Mouse (Mus musculus): ENCODE measurements at regions not wholly inside any gene's neighbourhood (a gene's known extent, or its start where the extent isn't known, plus 50 kb on each side); places are given as distances from the start of the nearest gene placed in this dataset.

DNA sequence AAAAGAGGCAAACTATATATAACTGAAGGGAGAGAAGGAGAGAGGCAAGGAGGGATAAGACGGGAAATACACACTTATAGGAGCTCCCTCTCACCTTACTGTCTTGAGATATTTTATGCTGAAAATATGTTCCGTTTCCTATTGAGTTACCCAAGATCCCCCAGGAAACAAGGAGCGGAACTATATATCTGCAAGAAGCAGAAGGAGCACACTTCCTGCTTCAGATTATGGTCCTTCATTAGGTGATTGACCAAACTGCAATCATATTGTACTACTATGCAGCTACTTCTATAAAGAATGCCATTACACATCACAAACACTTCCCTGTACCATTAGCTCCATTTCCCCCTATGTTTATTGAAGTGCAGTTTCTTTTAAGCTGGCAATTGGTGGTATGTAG lies 304.9 kb upstream of the Gm21798 start:
- Histone ChIP-seq H3K9me3 (ENCODE audit: control insufficient read depth, low read length) (no peaks in the 10 kb centered on the region), H3K27ac (ENCODE audit: low read depth, low read length) (no peak overlapping the region), H3K4me2 (ENCODE audit: low read depth, low read length) (no peak overlapping the region), H3K9ac (replicated peaks; ENCODE audit: low read depth, low read length) (no peak overlapping the region), H3K27me3 (ENCODE audit: control insufficient read depth, insufficient read depth, low read length) (no peaks in the 10 kb centered on the region), H3K36me3 (ENCODE audit: control insufficient read depth, insufficient read depth, low read length) (no peaks in the 10 kb centered on the region), H3K4me1 (ENCODE audit: control insufficient read depth, insufficient read depth, low read length) (no peaks in the 10 kb centered on the region), H3K4me3 (ENCODE audit: low read depth, low read length) (no peak overlapping the region)
- no peak for ATAC-seq (ENCODE audit: low read depth)
- 87% methylated on average over 3 of the region's 3 CpGs for WGBS

- no peak for ATAC-seq (ENCODE audit: low read depth)
Observed at GRCm38 (mm10) chr15:64513501-64514097, 303.9 kb upstream of the Gm21798 start.

GRCm38 (mm10) chr15:64515179-64515578 lies 302.3 kb upstream of the Gm21798 start:
- Histone ChIP-seq H3K4me2 (ENCODE audit: low read depth, low read length) (no peak overlapping the region), H3K27ac (ENCODE audit: low read depth, low read length) (no peak overlapping the region), H3K9me3 (ENCODE audit: control insufficient read depth, low read length) (no peaks in the 10 kb centered on the region), H3K4me3 (ENCODE audit: low read depth, low read length) (no peak overlapping the region), H3K4me1 (ENCODE audit: control insufficient read depth, insufficient read depth, low read length) (no peaks in the 10 kb centered on the region), H3K27me3 (ENCODE audit: control insufficient read depth, insufficient read depth, low read length) (no peaks in the 10 kb centered on the region), H3K36me3 (ENCODE audit: control insufficient read depth, insufficient read depth, low read length) (no peaks in the 10 kb centered on the region), H3K9ac (replicated peaks; ENCODE audit: low read depth, low read length) (no peak overlapping the region)
- no peak for ATAC-seq (ENCODE audit: low read depth)

More at GRCm38 (mm10) chr15:64513501-64514097, 303.9 kb upstream of the Gm21798 start:
- H3K9me3 ChIP-seq (ENCODE audit: control insufficient read depth, low read length): no peaks in the 10 kb centered on the region
- H3K27ac ChIP-seq (ENCODE audit: low read depth, low read length): no peak overlapping the region
- no peak overlapping the region for H3K4me3 ChIP-seq (ENCODE audit: low read depth, low read length)
- H3K4me1 ChIP-seq (ENCODE audit: control insufficient read depth, insufficient read depth, low read length): no peaks in the 10 kb centered on the region
- H3K27me3 ChIP-seq (ENCODE audit: control insufficient read depth, insufficient read depth, low read length): no peaks in the 10 kb centered on the region
- H3K36me3 ChIP-seq (ENCODE audit: control insufficient read depth, insufficient read depth, low read length): no peaks in the 10 kb centered on the region
- H3K9ac ChIP-seq (replicated peaks; ENCODE audit: low read depth, low read length): no peak overlapping the region
- no peak overlapping the region for H3K4me2 ChIP-seq (ENCODE audit: low read depth, low read length)

DNA sequence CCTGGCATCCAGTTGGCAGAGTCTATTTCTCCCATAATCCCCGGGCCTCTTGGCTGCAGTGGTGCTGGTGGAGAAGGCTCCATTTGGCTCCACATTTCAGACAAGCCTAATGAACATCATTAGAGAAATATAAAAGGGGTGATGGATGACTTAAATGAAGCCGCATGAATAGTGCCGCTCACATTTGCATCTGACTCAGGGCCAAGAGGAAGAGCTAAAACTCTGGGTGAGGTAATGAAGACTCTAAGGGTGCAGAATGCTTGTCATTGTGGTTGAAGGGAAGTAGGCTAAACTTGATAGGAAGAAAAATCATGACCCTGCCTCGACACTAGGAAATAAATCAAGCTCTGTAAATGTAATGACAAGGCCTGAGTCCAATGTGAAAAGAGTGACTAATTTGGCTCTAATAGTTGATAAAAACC lies 298.3 kb upstream of the Gm21798 start:
- Histone ChIP-seq H3K27ac (ENCODE audit: low read depth, low read length) (no peak overlapping the region), H3K4me3 (ENCODE audit: low read depth, low read length) (no peak overlapping the region), H3K4me1 (ENCODE audit: control insufficient read depth, insufficient read depth, low read length) (no peaks in the 10 kb centered on the region), H3K9ac (replicated peaks; ENCODE audit: low read depth, low read length) (no peak overlapping the region), H3K36me3 (ENCODE audit: control insufficient read depth, insufficient read depth, low read length) (no peaks in the 10 kb centered on the region), H3K9me3 (ENCODE audit: control insufficient read depth, low read length) (no peaks in the 10 kb centered on the region), H3K4me2 (ENCODE audit: low read depth, low read length) (no peak overlapping the region), H3K27me3 (ENCODE audit: control insufficient read depth, insufficient read depth, low read length) (no peaks in the 10 kb centered on the region)
- 42% methylated on average over 4 of the region's 4 CpGs for WGBS
- ATAC-seq (ENCODE audit: low read depth): peak; percentile 84

DNA sequence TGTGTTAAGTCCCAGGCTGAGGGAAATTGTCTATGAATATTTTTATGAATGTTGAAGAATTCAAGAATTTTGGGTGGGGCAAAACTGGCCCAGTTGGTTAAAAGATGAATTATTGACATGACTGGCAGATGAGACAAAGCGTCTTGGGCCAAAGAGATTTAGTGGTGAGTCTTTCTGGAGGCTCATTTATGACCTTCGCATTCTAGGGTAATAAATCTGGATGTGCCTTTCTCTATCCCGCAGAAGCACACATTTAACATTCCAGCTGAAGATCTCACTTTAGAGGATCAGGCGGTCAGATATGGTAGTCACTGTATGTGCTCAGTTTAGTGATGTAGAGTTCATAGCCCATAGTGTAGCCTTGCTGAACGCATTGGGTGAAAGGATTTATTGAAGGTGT lies 296.9 kb upstream of the Gm21798 start:
- Histone ChIP-seq H3K9ac (replicated peaks; ENCODE audit: low read depth, low read length) (no peak overlapping the region), H3K4me1 (ENCODE audit: control insufficient read depth, insufficient read depth, low read length) (no peaks in the 10 kb centered on the region), H3K4me3 (ENCODE audit: low read depth, low read length) (no peak overlapping the region), H3K9me3 (ENCODE audit: control insufficient read depth, low read length) (no peaks in the 10 kb centered on the region), H3K27me3 (ENCODE audit: control insufficient read depth, insufficient read depth, low read length) (no peaks in the 10 kb centered on the region), H3K27ac (ENCODE audit: low read depth, low read length) (no peak overlapping the region), H3K36me3 (ENCODE audit: control insufficient read depth, insufficient read depth, low read length) (no peaks in the 10 kb centered on the region), H3K4me2 (ENCODE audit: low read depth, low read length) (no peak overlapping the region)
- 57% methylated on average over 5 of the region's 5 CpGs for WGBS
- ATAC-seq (ENCODE audit: low read depth): no peak

- Histone ChIP-seq H3K36me3 (ENCODE audit: control insufficient read depth, insufficient read depth, low read length) (no peaks in the 10 kb centered on the region), H3K27ac (ENCODE audit: low read depth, low read length) (no peak overlapping the region), H3K4me3 (ENCODE audit: low read depth, low read length) (no peak overlapping the region), H3K9ac (replicated peaks; ENCODE audit: low read depth, low read length) (no peak overlapping the region), H3K4me2 (ENCODE audit: low read depth, low read length) (no peak overlapping the region), H3K4me1 (ENCODE audit: control insufficient read depth, insufficient read depth, low read length) (no peaks in the 10 kb centered on the region), H3K9me3 (ENCODE audit: control insufficient read depth, low read length) (no peaks in the 10 kb centered on the region), H3K27me3 (ENCODE audit: control insufficient read depth, insufficient read depth, low read length) (no peaks in the 10 kb centered on the region)
- WGBS: 78% methylated on average over 6 of the region's 6 CpGs
- no peak for ATAC-seq (ENCODE audit: low read depth)
Observed at GRCm38 (mm10) chr15:64532260-64533120, 285.0 kb upstream of the Gm21798 start.

- no peaks in the 10 kb centered on the region for H3K9me3 ChIP-seq (ENCODE audit: control insufficient read depth, low read length)
- H3K4me1 ChIP-seq (ENCODE audit: control insufficient read depth, insufficient read depth, low read length): no peaks in the 10 kb centered on the region
- H3K4me2 ChIP-seq (ENCODE audit: low read depth, low read length): no peak overlapping the region
- 81% methylated on average over 2 of the region's 2 CpGs for WGBS
- no peak overlapping the region for H3K9ac ChIP-seq (replicated peaks; ENCODE audit: low read depth, low read length)
- ATAC-seq (ENCODE audit: low read depth): peak; percentile 49
- no peaks in the 10 kb centered on the region for H3K36me3 ChIP-seq (ENCODE audit: control insufficient read depth, insufficient read depth, low read length)
- no peak overlapping the region for H3K4me3 ChIP-seq (ENCODE audit: low read depth, low read length)
- no peak overlapping the region for H3K27ac ChIP-seq (ENCODE audit: low read depth, low read length)
- H3K27me3 ChIP-seq (ENCODE audit: control insufficient read depth, insufficient read depth, low read length): no peaks in the 10 kb centered on the region
Observed at GRCm38 (mm10) chr15:64533169-64533795, 284.2 kb upstream of the Gm21798 start.

DNA sequence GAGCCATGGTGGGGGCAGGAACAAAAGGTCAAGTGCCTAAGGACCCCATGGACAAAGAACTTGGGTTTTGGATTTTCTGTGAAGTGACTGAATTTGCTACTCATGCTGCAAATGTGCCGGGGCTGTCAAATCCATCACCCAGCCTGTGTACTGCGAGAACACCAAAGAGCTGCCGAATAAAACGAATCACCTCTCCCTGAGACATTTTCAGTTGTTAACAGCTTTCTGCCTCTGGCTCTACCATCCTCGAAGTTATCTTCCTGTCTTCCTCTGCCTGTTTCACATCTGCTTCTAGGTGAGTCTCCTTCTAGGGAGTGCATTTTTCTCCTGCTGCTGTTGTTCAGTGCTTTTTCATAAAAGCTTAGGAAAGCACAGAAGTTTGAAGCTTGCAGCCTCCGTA lies 283.3 kb upstream of the Gm21798 start:
- H3K36me3 ChIP-seq (ENCODE audit: control insufficient read depth, insufficient read depth, low read length): no peaks in the 10 kb centered on the region
- no peaks in the 10 kb centered on the region for H3K4me1 ChIP-seq (ENCODE audit: control insufficient read depth, insufficient read depth, low read length)
- WGBS: 48% methylated on average over 6 of the region's 6 CpGs
- H3K9me3 ChIP-seq (ENCODE audit: control insufficient read depth, low read length): no peaks in the 10 kb centered on the region
- H3K9ac ChIP-seq (replicated peaks; ENCODE audit: low read depth, low read length): no peak overlapping the region
- H3K4me2 ChIP-seq (ENCODE audit: low read depth, low read length): no peak overlapping the region
- no peak for ATAC-seq (ENCODE audit: low read depth)
- H3K27ac ChIP-seq (ENCODE audit: low read depth, low read length): no peak overlapping the region
- H3K4me3 ChIP-seq (ENCODE audit: low read depth, low read length): no peak overlapping the region
- no peaks in the 10 kb centered on the region for H3K27me3 ChIP-seq (ENCODE audit: control insufficient read depth, insufficient read depth, low read length)

- no peak for ATAC-seq (ENCODE audit: low read depth)
- Histone ChIP-seq H3K27me3 (ENCODE audit: control insufficient read depth, insufficient read depth, low read length) (no peaks in the 10 kb centered on the region), H3K27ac (ENCODE audit: low read depth, low read length) (no peak overlapping the region), H3K4me3 (ENCODE audit: low read depth, low read length) (no peak overlapping the region), H3K9me3 (ENCODE audit: control insufficient read depth, low read length) (no peaks in the 10 kb centered on the region), H3K36me3 (ENCODE audit: control insufficient read depth, insufficient read depth, low read length) (no peaks in the 10 kb centered on the region), H3K4me2 (ENCODE audit: low read depth, low read length) (no peak overlapping the region), H3K4me1 (ENCODE audit: control insufficient read depth, insufficient read depth, low read length) (no peaks in the 10 kb centered on the region), H3K9ac (replicated peaks; ENCODE audit: low read depth, low read length) (no peak overlapping the region)
- WGBS: 91% methylated on average over 2 of the region's 2 CpGs
Observed at GRCm38 (mm10) chr15:64535160-64535559, 282.3 kb upstream of the Gm21798 start.

Data from neural tube, embryonic 14.5 days (tissue).